Comparison of ENCODE assay signal across 19 mouse cellular contexts in the genomic region with DNA sequence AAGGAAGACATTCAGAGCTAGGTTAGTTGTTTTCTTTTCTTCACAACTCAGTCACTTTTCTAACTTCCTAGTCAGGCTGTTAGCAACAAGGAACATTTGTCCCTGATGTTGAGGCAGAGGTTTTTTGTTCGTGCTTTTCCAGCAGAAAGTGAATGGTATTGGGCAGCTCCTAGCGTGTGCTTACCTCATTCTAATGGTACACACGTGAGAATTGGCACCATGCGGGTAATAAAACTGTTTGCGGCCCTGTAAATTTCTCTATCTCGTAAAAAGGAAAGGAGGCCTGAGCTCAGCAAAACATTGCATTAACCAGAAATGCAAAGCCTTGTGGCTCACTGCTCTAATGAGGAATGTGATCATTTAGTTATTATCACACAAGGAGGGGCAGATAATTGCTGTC.
"Had no signal": no experiment of that assay in that cellular context is flagged by ENCODE, and none has a peak within 500 bp of the region (broad histone marks: within the 10 kb centered on the region; RNA-seq: fewer than 3 reads in every experiment).

No protein-coding gene starts in this region.

- H3K4me2 ChIP-seq: lung, embryonic 14.5 days; midbrain, embryonic 12.5 days; neural tube, embryonic 12.5 days had no signal

- DNase-seq: lung, adult 18-20 months; lung, embryonic 14.5 days; lung, postnatal 10 days; midbrain, embryonic 14.5 days; retina, postnatal 1 day; right cerebral cortex, adult 18-20 months; right cerebral cortex, postnatal 25 days; right cerebral cortex, postnatal 4 days; spleen, adult 18-20 months; thymus, adult 18-20 months; thymus, postnatal 14 days; thymus, postnatal 36 days had no signal

- H3K4me1 ChIP-seq: midbrain, embryonic 12.5 days; neural tube, embryonic 12.5 days had no signal

- H3K9ac ChIP-seq: liver, embryonic 14.5 days; lung, embryonic 14.5 days; midbrain, embryonic 12.5 days; neural tube, embryonic 12.5 days had no signal

- H3K4me3 ChIP-seq: megakaryocyte, embryonic 14.5 days; midbrain, embryonic 12.5 days; myocyte; neural tube, embryonic 12.5 days had no signal

- ATAC-seq: midbrain, embryonic 16.5 days had no signal

- H3K27me3 ChIP-seq: megakaryocyte, embryonic 14.5 days; midbrain, embryonic 12.5 days; neural tube, embryonic 12.5 days had no signal

- H3K27ac ChIP-seq: liver, embryonic 14.5 days; macrophage; midbrain, embryonic 12.5 days; neural tube, embryonic 12.5 days had no signal

- H3K9me3 ChIP-seq: megakaryocyte, embryonic 14.5 days; midbrain, embryonic 12.5 days; neural tube, embryonic 12.5 days had no signal
